Mouse (Mus musculus) urinary bladder, postnatal 4 days (tissue): ENCODE results near the gene Rell1.

Experiments used
- DNase-seq, 2 experiments: peaks; one replicate each; pipeline ENCODE4 v3.0.0; 2021 to 2022; ENCODE audit warnings: low spot score in 2 of 2

Gene Rell1

GRCm38 (mm10) chr5:63952039-63952438, 16.7 kb downstream of the Rell1 start:
- no peak for DNase-seq

GRCm38 (mm10) chr5:63951421-63951911, 17.2 kb downstream of the Rell1 start:
- no peak for DNase-seq

GRCm38 (mm10) chr5:63949195-63949594, 19.5 kb downstream of the Rell1 start:
- DNase-seq: no peak

GRCm38 (mm10) chr5:63947526-63947925, 21.2 kb downstream of the Rell1 start:
- no peak for DNase-seq

- no peak for DNase-seq
Measured at GRCm38 (mm10) chr5:63943291-63943690, 25.4 kb downstream of the Rell1 start.

- peak in 1 of 2 experiments; percentile 23 for DNase-seq
Measured at GRCm38 (mm10) chr5:63941891-63942290, 26.8 kb downstream of the Rell1 start.

- no peak for DNase-seq
Measured at GRCm38 (mm10) chr5:63938575-63938974, 30.1 kb downstream of the Rell1 start.

GRCm38 (mm10) chr5:63936740-63937139, 32.0 kb downstream of the Rell1 start:
- peak in 1 of 2 experiments; percentile 36 for DNase-seq

GRCm38 (mm10) chr5:63935581-63935980, 33.1 kb downstream of the Rell1 start:
- DNase-seq: no peak

GRCm38 (mm10) chr5:63932829-63933228, 35.9 kb downstream of the Rell1 start:
- DNase-seq: no peak

- DNase-seq: no peak
Measured at GRCm38 (mm10) chr5:63930824-63931358, 37.8 kb downstream of the Rell1 start.

GRCm38 (mm10) chr5:63925035-63925628, 43.6 kb downstream of the Rell1 start:
- no peak for DNase-seq

GRCm38 (mm10) chr5:63923305-63924025, 45.2 kb downstream of the Rell1 start:
- DNase-seq: no peak

- DNase-seq: no peak
Measured at GRCm38 (mm10) chr5:63918201-63918600, 50.5 kb downstream of the Rell1 start.

GRCm38 (mm10) chr5:63916457-63917139, 52.1 kb downstream of the Rell1 start:
- no peak for DNase-seq

- DNase-seq: no peak
Measured at GRCm38 (mm10) chr5:63914896-63915295, 53.8 kb downstream of the Rell1 start.

GRCm38 (mm10) chr5:63910171-63910960, 58.3 kb downstream of the Rell1 start:
- DNase-seq: no peak

GRCm38 (mm10) chr5:63907513-63907912, 61.2 kb downstream of the Rell1 start:
- DNase-seq: no peak

GRCm38 (mm10) chr5:63906149-63907093, 62.3 kb downstream of the Rell1 start:
- DNase-seq: peak; percentile 68 to 80

- no peak for DNase-seq
Measured at GRCm38 (mm10) chr5:63903329-63903728, 65.4 kb downstream of the Rell1 start.

GRCm38 (mm10) chr5:63897820-63898110, 70.9 kb downstream of the Rell1 start:
- no peak for DNase-seq
